Mouse (Mus musculus): ENCODE measurements around the gene Zcchc8.

Zcchc8 gene

GRCm38 (mm10) chr5:123720328-123721311 is at the start of gene Zcchc8:
TSS of gene Zcchc8 (minus strand) at chr5:123721100.
- WGBS = under 1% methylated on average over 83 of the region's 83 CpGs

- WGBS = 94% methylated on average over 11 of the region's 11 CpGs
Observed at GRCm38 (mm10) chr5:123766455-123766854, 45.6 kb upstream of the Zcchc8 start.

GRCm38 (mm10) chr5:123765506-123765905 is 44.6 kb upstream of the Zcchc8 start:
- 96% methylated on average over 11 of the region's 11 CpGs for WGBS

GRCm38 (mm10) chr5:123749065-123750064 is 28.5 kb upstream of the Zcchc8 start, which contains the start of the genes Rsrc2 and Kntc1:
TSS of gene Rsrc2 (minus strand) at chr5:123749414.
TSS of gene Kntc1 (plus strand) at chr5:123749716.
- WGBS = under 1% methylated on average over 63 of the region's 63 CpGs

GRCm38 (mm10) chr5:123748339-123749064 is 27.6 kb upstream of the Zcchc8 start:
- WGBS = under 1% methylated on average over 18 of the region's 18 CpGs

GRCm38 (mm10) chr5:123747604-123748003 is 26.7 kb upstream of the Zcchc8 start:
- 6% methylated on average over 7 of the region's 7 CpGs for WGBS

- 53% methylated on average over 2 of the region's 2 CpGs for WGBS
Observed at GRCm38 (mm10) chr5:123744358-123744757, 23.5 kb upstream of the Zcchc8 start.

- WGBS = 87% methylated on average over 2 of the region's 2 CpGs
Observed at GRCm38 (mm10) chr5:123730981-123731380, 10.1 kb upstream of the Zcchc8 start.

GRCm38 (mm10) chr5:123723816-123724215 is 2.9 kb upstream of the Zcchc8 start:
- WGBS = 94% methylated on average over 7 of the region's 7 CpGs

- WGBS = 79% methylated on average over 4 of the region's 4 CpGs
Observed at GRCm38 (mm10) chr5:123714622-123715021, 6.3 kb downstream of the Zcchc8 start.

GRCm38 (mm10) chr5:123713782-123714181 is 7.1 kb downstream of the Zcchc8 start:
- WGBS = 87% methylated on average over 6 of the region's 6 CpGs

GRCm38 (mm10) chr5:123709571-123709970 is 11.3 kb downstream of the Zcchc8 start:
- WGBS = 70% methylated on average over 4 of the region's 4 CpGs

- 89% methylated on average over 12 of the region's 12 CpGs for WGBS
Observed at GRCm38 (mm10) chr5:123708598-123708997, 12.3 kb downstream of the Zcchc8 start.

GRCm38 (mm10) chr5:123700625-123701024 is 20.3 kb downstream of the Zcchc8 start:
- 29% methylated on average over 11 of the region's 11 CpGs for WGBS

GRCm38 (mm10) chr5:123699198-123699597 is 21.7 kb downstream of the Zcchc8 start:
- WGBS = 26% methylated on average over 3 of the region's 3 CpGs

GRCm38 (mm10) chr5:123696961-123697360 is 23.9 kb downstream of the Zcchc8 start:
- 84% methylated on average over 4 of the region's 4 CpGs for WGBS

- WGBS = 82% methylated on average over 7 of the region's 7 CpGs
Observed at GRCm38 (mm10) chr5:123696244-123696643, 24.7 kb downstream of the Zcchc8 start.

- WGBS = 53% methylated on average over 6 of the region's 6 CpGs
Observed at GRCm38 (mm10) chr5:123694468-123694867, 26.4 kb downstream of the Zcchc8 start.

GRCm38 (mm10) chr5:123684221-123685144 is 36.4 kb downstream of the Zcchc8 start, which contains the start of gene Clip1:
TSS of gene Clip1 (minus strand) at chr5:123684618.
- WGBS = under 1% methylated on average over 63 of the region's 64 CpGs
